Mouse (Mus musculus): Measurements from ENCODE around the gene Plekhh2. TPM values are rescaled to one million over a fixed set of nuclear protein-coding genes. Genes with fewer than 3 reads are reported as not detected.

Gene Plekhh2
- 8.1 and 8.8 TPM in 2 replicates for polyA plus RNA-seq (2015; fragmentation: Nextera tagmentation; extraction: Ambion mirVana)

- ATAC-seq (ENCODE audit: low FRiP score, low read depth), result peak; percentile 90
- Histone ChIP-seq H3K27ac (peak within 1 kb of the TSS; percentile 73), H3K4me1 (peaks cover 21% of the 10 kb centered on the region), H3K9me3 (no peaks in the 10 kb centered on the region), H3K27me3 (no peaks in the 10 kb centered on the region), H3K4me2 (replicated peaks) (peak within 1 kb of the TSS; percentile 86), H3K36me3 (no peaks in the 10 kb centered on the region), H3K4me3 (peak within 1 kb of the TSS; percentile 81), H3K9ac (peak within 1 kb of the TSS; percentile 92)
- WGBS, result under 1% methylated on average over 79 of the region's 79 CpGs
Observed at GRCm38 (mm10) chr17:84511682-84512515, at the start of gene Plekhh2. Gene Plekhh2, plus strand, starts transcription at chr17:84511895.

DNA sequence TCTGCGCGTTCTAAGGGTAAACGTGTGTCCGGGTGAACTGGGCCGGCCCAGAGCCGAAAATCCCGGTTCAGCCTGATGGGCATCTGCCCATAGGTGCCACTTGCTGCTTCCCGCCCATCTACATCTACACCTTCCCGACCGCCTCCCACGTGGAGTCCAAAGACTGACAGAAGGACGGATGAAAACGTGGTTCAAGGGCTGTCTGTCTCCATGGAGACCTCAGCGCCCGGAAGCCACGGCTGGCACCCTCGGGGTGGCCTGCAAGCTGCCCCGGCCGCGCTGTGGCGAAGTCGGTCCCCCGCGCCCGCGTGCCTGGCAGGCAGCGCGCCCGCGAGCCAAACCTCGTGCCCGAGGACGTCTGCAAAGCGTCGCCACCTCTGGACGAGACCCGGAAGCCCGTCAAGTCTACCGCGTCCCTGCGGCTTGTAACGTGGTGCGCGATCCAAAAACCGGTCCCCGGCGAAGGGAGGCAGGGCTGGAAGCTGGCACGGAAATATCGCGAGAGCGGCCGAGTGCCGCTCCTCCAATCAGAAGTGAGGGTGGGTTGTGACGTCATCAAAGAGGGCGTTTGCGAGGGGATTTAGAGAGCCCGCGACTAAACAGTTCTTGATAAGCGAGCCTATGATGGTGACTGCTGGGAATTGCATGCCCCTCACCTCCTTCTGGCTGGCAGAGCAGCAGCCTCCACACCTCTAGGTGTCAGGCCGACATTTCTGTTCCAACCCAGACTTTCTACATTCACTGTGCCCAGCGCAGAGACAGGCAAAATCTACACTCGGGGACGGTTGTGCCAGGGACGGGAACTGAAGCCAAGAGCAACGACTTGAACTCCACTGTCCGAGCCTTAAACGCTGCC, 45.7 kb upstream of the Plekhh2 start, which contains the start of gene Thada:
Gene Thada, minus strand, starts transcription at position 453 of the 856 bp plus-strand sequence.
- H3K4me3 ChIP-seq, result peak within 1 kb of the TSS; percentile 96
- H3K4me1 ChIP-seq, result peaks cover 16% of the 10 kb centered on the region
- H3K27ac ChIP-seq, result peak within 1 kb of the TSS; percentile 83
- peak within 1 kb of the TSS; percentile 94 for H3K9ac ChIP-seq
- no peaks in the 10 kb centered on the region for H3K9me3 ChIP-seq
- no peaks in the 10 kb centered on the region for H3K27me3 ChIP-seq
- peak; percentile 97 for ATAC-seq (ENCODE audit: low FRiP score, low read depth)
- H3K4me2 ChIP-seq (replicated peaks), result peak within 1 kb of the TSS; percentile 90
- peaks cover 9% of the 10 kb centered on the region for H3K36me3 ChIP-seq
- WGBS, result 1% methylated on average over 67 of the region's 67 CpGs

- Histone ChIP-seq H3K4me1 (no peaks in the 10 kb centered on the region), H3K9me3 (no peaks in the 10 kb centered on the region), H3K36me3 (no peaks in the 10 kb centered on the region), H3K27me3 (no peaks in the 10 kb centered on the region), H3K4me3 (no peak overlapping the region), H3K9ac (no peak overlapping the region), H3K27ac (no peak overlapping the region), H3K4me2 (replicated peaks) (no peak overlapping the region)
- WGBS, result 66% methylated on average over 4 of the region's 4 CpGs
- ATAC-seq (ENCODE audit: low FRiP score, low read depth), result no peak
Observed at GRCm38 (mm10) chr17:84474312-84474711, 37.4 kb upstream of the Plekhh2 start.

- no peak overlapping the region for H3K9ac ChIP-seq
- no peak overlapping the region for H3K4me2 ChIP-seq (replicated peaks)
- no peaks in the 10 kb centered on the region for H3K4me1 ChIP-seq
- no peak for ATAC-seq (ENCODE audit: low FRiP score, low read depth)
- H3K9me3 ChIP-seq, result no peaks in the 10 kb centered on the region
- no peaks in the 10 kb centered on the region for H3K27me3 ChIP-seq
- no peak overlapping the region for H3K4me3 ChIP-seq
- 87% methylated on average over 5 of the region's 5 CpGs for WGBS
- no peaks in the 10 kb centered on the region for H3K36me3 ChIP-seq
- no peak overlapping the region for H3K27ac ChIP-seq
Observed at GRCm38 (mm10) chr17:84477176-84477575, 34.5 kb upstream of the Plekhh2 start.

GRCm38 (mm10) chr17:84478276-84478675, 33.4 kb upstream of the Plekhh2 start:
- no peak overlapping the region for H3K9ac ChIP-seq
- no peaks in the 10 kb centered on the region for H3K27me3 ChIP-seq
- H3K4me1 ChIP-seq, result no peaks in the 10 kb centered on the region
- H3K9me3 ChIP-seq, result no peaks in the 10 kb centered on the region
- no peak overlapping the region for H3K27ac ChIP-seq
- WGBS, result 84% methylated on average over 4 of the region's 4 CpGs
- H3K4me3 ChIP-seq, result no peak overlapping the region
- no peak overlapping the region for H3K4me2 ChIP-seq (replicated peaks)
- H3K36me3 ChIP-seq, result no peaks in the 10 kb centered on the region
- ATAC-seq (ENCODE audit: low FRiP score, low read depth), result no peak

DNA sequence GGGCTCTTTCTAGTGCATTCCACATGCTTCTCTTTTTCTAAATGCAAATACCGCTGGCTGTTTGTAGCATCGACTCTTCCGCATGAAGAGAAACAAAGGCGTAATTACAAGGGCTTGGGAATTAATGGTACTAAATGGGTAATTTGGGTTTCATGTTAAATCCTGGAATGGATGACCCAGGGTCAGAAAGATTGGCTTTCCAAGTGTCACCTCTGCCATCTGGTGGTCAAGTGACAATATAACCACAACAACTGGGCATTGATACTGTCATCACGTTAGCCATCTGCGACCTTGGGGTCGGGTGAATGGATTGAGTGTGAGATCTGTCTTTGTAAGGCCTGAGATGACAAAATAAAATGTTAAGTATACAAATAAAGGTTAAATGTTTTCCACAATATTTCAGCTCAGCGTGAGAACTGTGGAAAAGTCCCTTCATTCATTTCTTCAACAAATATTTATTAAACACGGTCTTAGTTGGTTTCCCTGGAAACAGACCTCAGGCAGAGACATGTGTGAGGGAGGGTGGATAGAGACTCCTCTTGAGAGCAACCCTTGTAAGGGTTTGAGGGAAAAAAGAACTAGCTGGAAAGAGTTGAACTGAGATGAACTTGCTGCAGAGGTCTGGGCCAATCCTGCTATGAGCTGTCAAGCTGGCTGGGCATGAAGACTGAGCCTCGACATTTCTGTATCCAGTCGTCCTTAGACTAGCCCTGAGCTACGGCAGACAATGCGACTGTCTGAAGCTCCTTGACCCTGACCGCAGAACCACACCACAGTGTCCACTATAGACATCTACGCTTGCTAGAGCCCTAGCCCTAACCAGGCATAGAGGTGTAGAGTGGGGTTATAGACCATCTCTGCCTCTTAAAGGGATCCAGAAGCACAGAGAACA, 31.0 kb upstream of the Plekhh2 start:
- ATAC-seq (ENCODE audit: low FRiP score, low read depth), result no peak
- Histone ChIP-seq H3K9ac (no peak overlapping the region), H3K36me3 (no peaks in the 10 kb centered on the region), H3K27me3 (no peaks in the 10 kb centered on the region), H3K27ac (no peak overlapping the region), H3K4me3 (no peak overlapping the region), H3K4me2 (replicated peaks) (no peak overlapping the region), H3K4me1 (no peaks in the 10 kb centered on the region), H3K9me3 (no peaks in the 10 kb centered on the region)
- 52% methylated on average over 15 of the region's 15 CpGs for WGBS

DNA sequence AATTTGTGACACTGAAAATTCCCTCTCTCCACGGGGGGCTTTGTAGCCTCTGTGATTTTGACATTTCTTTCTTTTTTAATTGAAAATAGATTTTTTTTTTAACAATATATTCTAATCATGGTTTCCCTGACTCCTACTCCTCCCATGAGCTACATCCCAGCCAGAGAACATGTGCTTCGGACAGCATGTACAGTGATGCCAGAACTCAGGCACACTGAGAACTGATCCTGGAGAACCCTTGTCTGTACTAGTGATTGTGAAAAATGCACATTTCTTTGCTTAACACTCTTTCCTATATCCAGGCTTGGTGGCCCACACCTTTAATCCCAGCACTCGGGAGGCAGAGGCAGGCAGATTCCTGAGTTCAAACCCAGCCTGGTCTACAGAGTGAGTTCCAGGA, 28.9 kb upstream of the Plekhh2 start:
- Histone ChIP-seq H3K9me3 (no peaks in the 10 kb centered on the region), H3K27ac (no peak overlapping the region), H3K4me2 (replicated peaks) (no peak overlapping the region), H3K9ac (no peak overlapping the region), H3K4me1 (no peaks in the 10 kb centered on the region), H3K4me3 (no peak overlapping the region), H3K27me3 (no peaks in the 10 kb centered on the region), H3K36me3 (no peaks in the 10 kb centered on the region)
- 87% methylated on average over 3 of the region's 3 CpGs for WGBS
- ATAC-seq (ENCODE audit: low FRiP score, low read depth), result no peak

DNA sequence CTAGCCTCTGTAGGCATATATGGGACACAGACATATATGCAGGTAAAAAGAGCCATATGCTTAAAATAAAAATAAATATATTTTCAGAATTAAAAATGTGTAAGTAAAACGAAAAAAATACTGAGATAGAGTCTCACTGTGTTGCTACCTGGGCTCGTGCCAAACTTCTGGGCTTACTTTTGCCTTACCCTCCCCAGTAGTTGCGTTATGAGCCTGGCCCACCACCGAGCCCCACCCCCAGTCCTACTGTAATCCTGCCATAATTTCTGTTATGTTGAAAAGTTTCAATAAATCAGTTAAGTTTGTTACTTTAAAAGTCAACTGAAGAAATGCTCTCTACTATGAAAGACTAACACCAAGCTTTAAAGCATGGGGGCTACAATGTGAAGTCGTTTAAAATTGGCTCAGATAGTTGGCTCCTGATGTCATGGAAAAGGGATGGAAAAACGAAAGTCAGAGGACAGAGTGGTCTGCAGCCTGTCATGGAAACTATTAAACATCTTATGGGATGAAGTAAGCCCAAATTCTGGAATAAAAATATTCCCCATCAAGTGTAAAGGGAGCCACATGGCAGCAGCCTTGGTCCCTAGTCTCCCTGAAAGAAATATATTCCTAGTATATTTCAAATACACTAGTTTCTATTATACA, 27.9 kb upstream of the Plekhh2 start:
- Histone ChIP-seq H3K36me3 (no peaks in the 10 kb centered on the region), H3K4me3 (no peak overlapping the region), H3K4me2 (replicated peaks) (no peak overlapping the region), H3K27ac (no peak overlapping the region), H3K4me1 (no peaks in the 10 kb centered on the region), H3K27me3 (no peaks in the 10 kb centered on the region), H3K9me3 (no peaks in the 10 kb centered on the region), H3K9ac (no peak overlapping the region)
- 54% methylated on average over 6 of the region's 6 CpGs for WGBS
- peak; percentile 54 for ATAC-seq (ENCODE audit: low FRiP score, low read depth)

- H3K36me3 ChIP-seq, result no peaks in the 10 kb centered on the region
- no peaks in the 10 kb centered on the region for H3K27me3 ChIP-seq
- H3K4me3 ChIP-seq, result no peak overlapping the region
- ATAC-seq (ENCODE audit: low FRiP score, low read depth), result no peak
- no peak overlapping the region for H3K27ac ChIP-seq
- H3K9me3 ChIP-seq, result no peaks in the 10 kb centered on the region
- H3K4me1 ChIP-seq, result no peaks in the 10 kb centered on the region
- no peak overlapping the region for H3K4me2 ChIP-seq (replicated peaks)
- H3K9ac ChIP-seq, result no peak overlapping the region
- WGBS, result 82% methylated on average over 2 of the region's 2 CpGs
Observed at GRCm38 (mm10) chr17:84487415-84487814, 24.3 kb upstream of the Plekhh2 start.

DNA sequence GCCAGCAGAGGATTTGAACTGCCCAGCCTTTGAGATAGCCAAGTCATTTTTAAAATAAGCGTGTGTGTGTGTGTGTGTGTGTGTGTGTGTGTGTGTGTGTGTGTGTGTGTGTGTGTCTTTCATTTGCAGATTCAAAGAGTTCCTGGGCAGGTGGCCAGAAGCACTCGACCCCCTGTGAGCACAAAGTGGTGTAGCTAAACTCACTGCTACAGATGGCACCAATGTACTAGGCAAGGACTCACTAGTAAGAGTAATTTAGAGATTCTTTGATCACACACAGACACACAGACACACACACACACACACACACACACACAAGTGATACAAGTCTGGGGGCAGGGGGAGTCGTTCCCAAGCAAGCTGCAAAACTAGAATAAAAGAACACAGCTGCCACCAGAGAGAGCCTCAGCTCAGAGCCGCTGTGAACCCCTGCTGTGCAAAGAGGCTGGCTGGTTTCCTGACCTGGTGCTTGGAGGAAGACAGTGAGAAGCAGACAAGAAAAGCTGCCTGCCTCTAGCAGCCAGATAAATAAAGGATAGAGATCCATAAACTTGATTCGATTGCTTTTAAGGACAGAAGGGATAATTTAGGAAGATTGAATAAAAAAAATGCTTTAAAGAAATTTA, 19.3 kb upstream of the Plekhh2 start:
- Histone ChIP-seq H3K4me2 (replicated peaks) (no peak overlapping the region), H3K9ac (no peak overlapping the region), H3K27me3 (no peaks in the 10 kb centered on the region), H3K27ac (no peak overlapping the region), H3K9me3 (no peaks in the 10 kb centered on the region), H3K4me3 (no peak overlapping the region), H3K4me1 (no peaks in the 10 kb centered on the region), H3K36me3 (no peaks in the 10 kb centered on the region)
- 30% methylated on average over 5 of the region's 5 CpGs for WGBS
- ATAC-seq (ENCODE audit: low FRiP score, low read depth), result no peak

GRCm38 (mm10) chr17:84497026-84497425, 14.7 kb upstream of the Plekhh2 start:
- ATAC-seq (ENCODE audit: low FRiP score, low read depth), result no peak
- H3K27ac ChIP-seq, result no peak overlapping the region
- H3K9me3 ChIP-seq, result no peaks in the 10 kb centered on the region
- H3K4me1 ChIP-seq, result no peaks in the 10 kb centered on the region
- no peaks in the 10 kb centered on the region for H3K27me3 ChIP-seq
- no peak overlapping the region for H3K4me2 ChIP-seq (replicated peaks)
- 89% methylated on average over 5 of the region's 5 CpGs for WGBS
- no peaks in the 10 kb centered on the region for H3K36me3 ChIP-seq
- no peak overlapping the region for H3K9ac ChIP-seq
- H3K4me3 ChIP-seq, result no peak overlapping the region

Data from limb, embryonic 13.5 days (tissue).